ENCODE assay signal across 39 mouse cellular contexts in genomic region chr3:113574138-113574537, GRCm38 (mm10). TPM values are rescaled to one million over a fixed set of nuclear protein-coding genes. Genes with fewer than 3 reads are reported as not detected.
DNase-seq lines count a peak whose midpoint lies in the region; ATAC-seq and TF ChIP-seq lines count a peak whose summit lies in the region.
"Had no signal": no experiment of that assay in that cellular context is flagged by ENCODE, and none has a peak within 500 bp of the region (broad histone marks: within the 10 kb centered on the region; RNA-seq: fewer than 3 reads in every experiment).

No protein-coding gene starts in this region.

- no peak for TF ChIP-seq CTCF in kidney, postnatal 0 days (IDR thresholded peaks at IDR 0.05; ENCODE audit: low read depth)
- no peak for TF ChIP-seq CTCF in liver, postnatal 0 days (IDR thresholded peaks at IDR 0.05; ENCODE audit: low read depth)
- TF ChIP-seq CTCF in midbrain, postnatal 0 days (IDR thresholded peaks at IDR 0.05): no peak

- no peaks in the 10 kb centered on the region for H3K9me3 ChIP-seq in kidney, postnatal 0 days (replicated peaks; ENCODE audit: low read length)
- H3K9me3 ChIP-seq in kidney, embryonic 16.5 days (ENCODE audit: low read length): no peaks in the 10 kb centered on the region
- H3K9me3 ChIP-seq in liver, postnatal 0 days (ENCODE audit: low read length): no peaks in the 10 kb centered on the region
- H3K9me3 ChIP-seq in midbrain, postnatal 0 days (ENCODE audit: low read length): no peaks in the 10 kb centered on the region
- H3K9me3 ChIP-seq: hindbrain, embryonic 10.5 days; hindbrain, embryonic 15.5 days; megakaryocyte, embryonic 14.5 days; midbrain, embryonic 13.5 days had no signal

- no peaks in the 10 kb centered on the region for H3K27me3 ChIP-seq in kidney, postnatal 0 days (ENCODE audit: insufficient read depth, low read length)
- no peaks in the 10 kb centered on the region for H3K27me3 ChIP-seq in kidney, embryonic 16.5 days (ENCODE audit: insufficient read depth, low read length)
- no peaks in the 10 kb centered on the region for H3K27me3 ChIP-seq in liver, postnatal 0 days (ENCODE audit: insufficient read depth, low read length)
- H3K27me3 ChIP-seq in midbrain, postnatal 0 days (ENCODE audit: insufficient read depth, low read length): no peaks in the 10 kb centered on the region
- H3K27me3 ChIP-seq: hindbrain, embryonic 15.5 days; megakaryocyte, embryonic 14.5 days; midbrain, embryonic 13.5 days had no signal

- no peak overlapping the region for H3K9ac ChIP-seq in kidney, postnatal 0 days (ENCODE audit: low read depth, low read length)
- no peak overlapping the region for H3K9ac ChIP-seq in kidney, embryonic 16.5 days (replicated peaks; ENCODE audit: low read length)
- no peak overlapping the region for H3K9ac ChIP-seq in liver, postnatal 0 days (replicated peaks)
- no peak overlapping the region for H3K9ac ChIP-seq in midbrain, postnatal 0 days (replicated peaks; ENCODE audit: low read length, poor library complexity, severe bottlenecking)
- H3K9ac ChIP-seq: forebrain, postnatal 0 days; hindbrain, embryonic 15.5 days; midbrain, embryonic 13.5 days had no signal

- H3K27ac ChIP-seq in kidney, postnatal 0 days: no peak overlapping the region
- H3K27ac ChIP-seq in kidney, embryonic 16.5 days (ENCODE audit: low read length): no peak overlapping the region
- H3K27ac ChIP-seq in liver, postnatal 0 days (ENCODE audit: low read depth): peak overlapping the region; percentile 5; the same call in 1 of the 2 replicates
- no peak overlapping the region for H3K27ac ChIP-seq in midbrain, postnatal 0 days (ENCODE audit: low read depth, low read length)
- H3K27ac ChIP-seq: hindbrain, embryonic 10.5 days; hindbrain, embryonic 15.5 days; midbrain, embryonic 13.5 days had no signal

- no peak overlapping the region for H3K4me2 ChIP-seq in kidney, postnatal 0 days (ENCODE audit: low read length)
- H3K4me2 ChIP-seq in kidney, embryonic 16.5 days (replicated peaks; ENCODE audit: low read depth, low read length): no peak overlapping the region
- H3K4me2 ChIP-seq in liver, postnatal 0 days (ENCODE audit: low read depth, low read length): no peak overlapping the region
- H3K4me2 ChIP-seq in midbrain, postnatal 0 days (ENCODE audit: low read depth, low read length, poor library complexity, severe bottlenecking): no peak overlapping the region
- H3K4me2 ChIP-seq: hindbrain, embryonic 15.5 days; midbrain, embryonic 13.5 days had no signal

- H3K4me1 ChIP-seq in kidney, postnatal 0 days (replicated peaks; ENCODE audit: insufficient read depth, low read length): no peaks in the 10 kb centered on the region
- H3K4me1 ChIP-seq in kidney, embryonic 16.5 days (ENCODE audit: insufficient read depth, low read length): no peaks in the 10 kb centered on the region
- no peaks in the 10 kb centered on the region for H3K4me1 ChIP-seq in liver, postnatal 0 days (ENCODE audit: insufficient read depth)
- H3K4me1 ChIP-seq in midbrain, postnatal 0 days (ENCODE audit: insufficient read depth, low read length): no peaks in the 10 kb centered on the region
- H3K4me1 ChIP-seq: hindbrain, embryonic 10.5 days; hindbrain, embryonic 15.5 days; megakaryocyte, embryonic 14.5 days; midbrain, embryonic 13.5 days had no signal

- H3K36me3 ChIP-seq in kidney, postnatal 0 days (ENCODE audit: insufficient read depth, low read length): no peaks in the 10 kb centered on the region
- H3K36me3 ChIP-seq in kidney, embryonic 16.5 days (ENCODE audit: insufficient read depth, low read length): no peaks in the 10 kb centered on the region
- H3K36me3 ChIP-seq in liver, postnatal 0 days (replicated peaks; ENCODE audit: insufficient read depth, low read length): no peaks in the 10 kb centered on the region
- H3K36me3 ChIP-seq in midbrain, postnatal 0 days (ENCODE audit: insufficient read depth, low read length): no peaks in the 10 kb centered on the region
- H3K36me3 ChIP-seq: hindbrain, embryonic 10.5 days; hindbrain, embryonic 15.5 days; midbrain, embryonic 13.5 days had no signal

- TF ChIP-seq EP300 in liver, postnatal 0 days (IDR thresholded peaks at IDR 0.05; ENCODE audit: low read depth): peak; percentile 26; the same call in 1 of the 2 replicates

- no peak for ATAC-seq in kidney, postnatal 0 days (replicated peaks; ENCODE audit: low FRiP score, low read depth)
- no peak for ATAC-seq in kidney, embryonic 16.5 days (ENCODE audit: low FRiP score, low TSS enrichment)
- peak; percentile 92 for ATAC-seq in liver, postnatal 0 days
- ATAC-seq in midbrain, postnatal 0 days (ENCODE audit: low FRiP score): no peak
- ATAC-seq: CD4-positive, CD25-positive, alpha-beta regulatory T cell, adult 4 months; forebrain, postnatal 0 days; lung, postnatal 0 days; midbrain, embryonic 13.5 days had no signal

- H3K4me3 ChIP-seq in kidney, postnatal 0 days (replicated peaks; ENCODE audit: low read depth, low read length): no peak overlapping the region
- no peak overlapping the region for H3K4me3 ChIP-seq in kidney, embryonic 16.5 days (ENCODE audit: low read length)
- no peak overlapping the region for H3K4me3 ChIP-seq in liver, postnatal 0 days (ENCODE audit: low read depth, low read length)
- H3K4me3 ChIP-seq in midbrain, postnatal 0 days (ENCODE audit: low read depth, low read length): no peak overlapping the region
- H3K4me3 ChIP-seq: erythroblast, embryonic 14.5 days; hindbrain, embryonic 10.5 days; hindbrain, embryonic 15.5 days; megakaryocyte, embryonic 14.5 days; midbrain, embryonic 13.5 days had no signal

- DNase-seq in adrenal gland, postnatal 14 days: peak; percentile 7
- DNase-seq in adrenal gland, postnatal 25 days: no peak
- peak; percentile 12 for DNase-seq in kidney, postnatal 0 days (ENCODE audit: low spot score)
- peak; percentile 70 for DNase-seq in adipocyte (ENCODE audit: low spot score)
- DNase-seq in liver, postnatal 0 days: no peak
- no peak for DNase-seq in midbrain, postnatal 0 days (ENCODE audit: low spot score)
- DNase-seq in neural tube, embryonic 10.5 days (ENCODE audit: extremely low spot score, low spot score): no peak
- DNase-seq: cerebellum, adult 2 months; cerebellum, postnatal 14 days; forebrain, postnatal 0 days; gastrocnemius, postnatal 10 days; heart, adult 11 months; heart, postnatal 14 days; kidney, adult 8-10 months; kidney, postnatal 14 days; lung, adult 18-20 months; lung, postnatal 4 days; right cerebral cortex, adult 18-20 months; right cerebral cortex, postnatal 4 days; thymus, postnatal 4 days had no signal

- WGBS in kidney, postnatal 0 days: 48% methylated on average over 2 of the region's 2 CpGs
- 44% methylated on average over 2 of the region's 2 CpGs for WGBS in kidney, embryonic 16.5 days
- WGBS in liver, postnatal 0 days (ENCODE audit: insufficient replicate concordance): 50% methylated on average over 2 of the region's 2 CpGs
- 76% methylated on average over 2 of the region's 2 CpGs for WGBS in midbrain, postnatal 0 days

RNA-seq across cellular contexts. Expression of gene Amy1, which starts 32.4 kb away (rescaled TPM):
- total RNA-seq in adrenal gland, postnatal 14 days (2021): 47.7 and 82.7 TPM in 2 replicates
- 57.2 and 61.9 TPM in 2 replicates for total RNA-seq in adrenal gland, postnatal 25 days (2021)
- polyA plus RNA-seq in kidney, postnatal 0 days (2015; fragmentation: Nextera tagmentation; extraction: Ambion mirVana): 1.5 and 2.9 TPM in 2 replicates
- polyA plus RNA-seq in kidney, embryonic 16.5 days (2015; fragmentation: Nextera tagmentation; extraction: Ambion mirVana): 1.1 and 1.2 TPM in 2 replicates
- 165 and 175 TPM in 2 replicates for polyA plus RNA-seq in liver, postnatal 0 days (2015; fragmentation: Nextera tagmentation; extraction: Ambion mirVana)
- 35.1 and 43.2 TPM in 2 replicates for total RNA-seq in midbrain, postnatal 0 days (2014; rRNA removed)
- 32.9 and 36.1 TPM in 2 replicates for polyA plus RNA-seq in midbrain, postnatal 0 days (2015; fragmentation: Nextera tagmentation; extraction: Ambion mirVana)
- total RNA-seq: monocyte, adult 5-6 weeks had no signal
- polyA plus RNA-seq: erythroblast, embryonic 14.5 days had no signal

RNA-seq across cellular contexts. Expression of gene Amy2a1, which starts 41.9 kb away (rescaled TPM):
- total RNA-seq in adrenal gland, postnatal 14 days (2021): 1.6 TPM in 1 of 2 replicates, not detected in the other
- total RNA-seq in adrenal gland, postnatal 25 days (2021): not detected in 2 replicates
- polyA plus RNA-seq in kidney, postnatal 0 days (2015; fragmentation: Nextera tagmentation; extraction: Ambion mirVana): not detected in 2 replicates
- polyA plus RNA-seq in kidney, embryonic 16.5 days (2015; fragmentation: Nextera tagmentation; extraction: Ambion mirVana): 0.45 TPM in 1 of 2 replicates, not detected in the other
- polyA plus RNA-seq in liver, postnatal 0 days (2015; fragmentation: Nextera tagmentation; extraction: Ambion mirVana): 26.2 and 39.4 TPM in 2 replicates
- total RNA-seq in midbrain, postnatal 0 days (2014; rRNA removed): not detected in 2 replicates
- polyA plus RNA-seq in midbrain, postnatal 0 days (2015; fragmentation: Nextera tagmentation; extraction: Ambion mirVana): not detected in 2 replicates
- total RNA-seq: forebrain, postnatal 0 days; gastrocnemius, postnatal 10 days; heart, postnatal 14 days; layer of hippocampus, postnatal 10 days; left cerebral cortex, adult 18-20 months; left cerebral cortex, postnatal 14 days; monocyte, adult 5-6 weeks had no signal
- polyA plus RNA-seq: CD4-positive, CD25-positive, alpha-beta regulatory T cell, adult 4 months; embryonic facial prominence, embryonic 14.5 days; erythroblast, embryonic 14.5 days; forebrain, embryonic 11.5 days; forebrain, postnatal 0 days; heart, embryonic 14.5 days; hindbrain, embryonic 10.5 days; limb, embryonic 11.5 days; lung, postnatal 0 days; neural tube, embryonic 11.5 days; testis, adult 2 months; thymus, postnatal 0 days had no signal

RNA-seq across cellular contexts. Expression of gene Rnpc3, which starts 55.8 kb away (rescaled TPM):
- 22.9 and 26.1 TPM in 2 replicates for total RNA-seq in adrenal gland, postnatal 14 days (2021)
- 29.5 and 34.5 TPM in 2 replicates for total RNA-seq in adrenal gland, postnatal 25 days (2021)
- 39.2 and 41.3 TPM in 2 replicates for polyA plus RNA-seq in kidney, postnatal 0 days (2015; fragmentation: Nextera tagmentation; extraction: Ambion mirVana)
- polyA plus RNA-seq in kidney, embryonic 16.5 days (2015; fragmentation: Nextera tagmentation; extraction: Ambion mirVana): 30.9 and 35.8 TPM in 2 replicates
- polyA plus RNA-seq in liver, postnatal 0 days (2015; fragmentation: Nextera tagmentation; extraction: Ambion mirVana): 15.7 and 16.9 TPM in 2 replicates
- 38.0 and 54.5 TPM in 2 replicates for total RNA-seq in midbrain, postnatal 0 days (2014; rRNA removed)
- polyA plus RNA-seq in midbrain, postnatal 0 days (2015; fragmentation: Nextera tagmentation; extraction: Ambion mirVana): 55.7 and 63.6 TPM in 2 replicates

Comparison
In these comparisons a context has a peak if more than half of its experiments do, and no peak if none do; other contexts are left out.
1. DNase-seq: peak in adrenal gland, postnatal 14 days (single experiment), kidney, postnatal 0 days (single experiment) and adipocyte (single experiment); none in adrenal gland, postnatal 25 days (single experiment), liver, postnatal 0 days (single experiment), midbrain, postnatal 0 days (single experiment) and neural tube, embryonic 10.5 days (single experiment).
2. RNA of gene Amy2a1, which starts 41.9 kb away (polyA plus RNA-seq): 26.2 to 39.4 TPM in liver, postnatal 0 days; 0.45 TPM in kidney, embryonic 16.5 days, not detected in kidney, postnatal 0 days and not detected in midbrain, postnatal 0 days; every median in the first group is over 10 times any median in the second.